Mouse (Mus musculus): Measurements from ENCODE around the gene Tas2r110.

The Tas2r110 gene

DNA sequence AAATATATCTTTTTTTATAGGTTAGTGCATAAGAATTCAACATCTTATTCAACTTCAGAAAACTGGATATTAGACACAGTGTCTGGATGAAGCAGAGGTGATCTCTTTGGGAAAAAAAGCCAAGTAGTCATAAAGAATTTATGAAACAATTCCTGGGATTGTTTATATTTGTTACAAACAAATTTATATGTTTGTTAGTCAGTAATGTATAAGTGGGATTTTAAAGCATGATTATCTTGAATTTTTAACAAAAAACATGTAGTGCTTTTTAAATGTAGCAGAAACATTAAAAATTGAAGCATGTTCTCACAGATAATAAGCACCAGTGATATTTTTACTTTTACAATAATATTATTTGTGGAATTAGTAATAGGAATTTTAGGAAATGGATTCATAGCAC, at the start of gene Tas2r110:
Gene Tas2r110 (plus strand): TSS at position 301 of the 400 bp plus-strand sequence.
- no peak for DNase-seq (ENCODE audit: low spot score)

DNA sequence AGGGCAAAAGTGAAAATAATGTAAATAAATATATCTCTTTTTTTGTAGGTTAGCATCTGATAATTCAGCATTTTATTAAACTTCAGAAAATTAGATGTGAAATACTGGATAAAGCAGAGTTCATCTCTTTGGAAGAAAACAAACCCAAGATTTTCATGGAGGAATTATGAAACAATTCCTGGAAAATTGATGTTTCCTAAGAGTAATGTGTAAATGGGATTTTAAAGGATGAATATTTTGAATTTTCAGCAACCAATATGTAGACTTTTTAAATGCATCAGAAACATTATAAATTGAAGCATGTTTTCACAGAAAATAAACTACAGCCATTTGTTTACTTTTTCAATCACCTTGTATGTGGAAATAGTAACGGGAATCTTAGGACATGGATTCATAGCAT, 21.0 kb upstream of the Tas2r110 start, which contains the start of gene Tas2r123:
Gene Tas2r123 (plus strand): TSS at position 301 of the 400 bp plus-strand sequence.
- DNase-seq (ENCODE audit: low spot score): no peak

DNA sequence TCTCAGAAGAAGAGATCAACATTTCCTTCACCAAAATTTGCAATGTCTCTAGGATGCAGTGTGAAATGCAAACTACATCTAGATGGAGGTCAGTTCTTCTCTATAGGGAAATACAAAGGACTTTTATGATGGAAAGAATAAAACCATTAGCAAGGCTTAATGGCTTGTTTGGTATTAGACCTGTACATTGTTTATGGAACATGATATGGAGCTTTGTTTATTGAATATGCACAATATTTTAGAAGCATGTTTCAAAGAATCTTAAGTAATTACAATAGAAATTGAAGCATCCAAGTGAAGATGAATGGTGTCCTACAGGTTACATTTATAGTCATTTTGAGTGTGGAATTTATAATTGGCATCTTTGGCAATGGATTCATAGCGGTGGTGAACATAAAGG, 12.7 kb upstream of the Tas2r110 start, which contains the start of gene Tas2r116:
Gene Tas2r116 (plus strand): TSS at position 301 of the 400 bp plus-strand sequence.
- DNase-seq (ENCODE audit: low spot score): no peak

DNA sequence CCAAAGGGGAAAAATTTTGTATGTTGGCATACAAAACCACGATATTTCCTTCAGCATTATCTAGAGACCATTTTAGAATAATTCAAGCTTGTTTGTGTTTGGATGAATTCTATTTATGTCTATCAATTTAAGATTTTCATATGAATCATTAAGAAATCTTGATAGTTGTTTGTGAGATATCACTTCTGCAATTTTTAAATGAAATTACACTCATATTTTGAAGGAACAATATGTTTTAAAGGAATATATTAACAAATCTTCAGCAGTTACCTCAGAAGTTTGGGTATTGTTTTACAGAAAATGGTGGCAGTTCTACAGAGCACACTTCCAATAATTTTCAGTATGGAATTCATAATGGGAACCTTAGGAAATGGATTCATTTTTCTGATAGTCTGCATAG, 24.9 kb downstream of the Tas2r110 start, which contains the start of gene Tas2r113:
Gene Tas2r113 (plus strand): TSS at position 301 of the 400 bp plus-strand sequence.
- DNase-seq (ENCODE audit: low spot score): no peak

DNA sequence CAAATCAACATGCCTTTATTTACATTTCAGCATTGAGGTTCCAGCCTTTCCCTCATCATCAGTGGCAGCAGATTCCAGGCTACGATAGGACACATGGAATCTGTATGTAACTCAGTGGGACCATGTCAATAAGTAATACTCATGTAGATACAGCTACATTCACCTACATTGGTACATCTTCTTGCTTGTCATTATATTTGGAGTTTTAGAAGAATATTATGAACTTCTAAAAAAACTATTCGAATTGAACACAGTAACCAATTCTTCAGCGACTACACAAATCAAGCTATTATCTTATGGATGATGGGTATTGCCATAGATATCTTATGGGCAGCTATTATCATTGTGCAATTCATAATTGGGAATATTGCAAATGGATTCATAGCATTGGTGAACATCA, 41.5 kb downstream of the Tas2r110 start, which contains the start of gene Tas2r125:
Gene Tas2r125 (plus strand): TSS at position 301 of the 400 bp plus-strand sequence.
- DNase-seq (ENCODE audit: low spot score): no peak
